Mouse (Mus musculus) CH12.LX (cell line): ENCODE data around the gene Zfhx3. TPM values are rescaled to one million over a fixed set of nuclear protein-coding genes. Genes with fewer than 3 reads are reported as not detected.

Experiments
- DNase-seq: peaks from one replicate; pipeline ENCODE4 v3.0.0-alpha.2; 2013; ENCODE audit errors: extremely low read depth
- H3K27ac ChIP-seq: 2 replicates; pipeline ENCODE4 v1.5.1; 2012; ENCODE audit warnings: low read depth, mild to moderate bottlenecking, control low read depth, moderate library complexity; ENCODE audit not compliant: insufficient read depth
- H3K27me3 ChIP-seq: replicated peaks from 2 replicates; pipeline ENCODE3; 2012; ENCODE audit warnings: inconsistent platforms
- H3K36me3 ChIP-seq, 2 experiments: replicated peaks in 1 of 2; 2 replicates each; pipeline versions ENCODE3 to v1.6.1; 2012; ENCODE audit warnings: inconsistent platforms in 1 of 2, low read length in 1 of 2, mild to moderate bottlenecking in 1 of 2, mixed read lengths in 1 of 2, moderate library complexity in 1 of 2; ENCODE audit not compliant: control insufficient read depth in 1 of 2, insufficient read depth in 1 of 2
- H3K4me1 ChIP-seq, 2 experiments: 2 replicates each; pipeline ENCODE4 v1.6.1; 2012; ENCODE audit warnings: inconsistent platforms in 1 of 2, moderate library complexity in 1 of 2; ENCODE audit not compliant: insufficient read depth in 2 of 2, control insufficient read depth in 1 of 2
- H3K4me2 ChIP-seq: 2 replicates; pipeline ENCODE4 v1.6.1; 2012; ENCODE audit warnings: low read depth, mild to moderate bottlenecking, control low read depth; ENCODE audit not compliant: poor library complexity, insufficient read depth, severe bottlenecking
- H3K4me3 ChIP-seq, 3 experiments: fragments of 150-350 bp in 1 of 3; sonication (generic) in 1 of 3; replicated peaks in 1 of 3; 2 replicates each; pipeline versions ENCODE3 to v1.5.1; 2011 to 2012; ENCODE audit warnings: low read depth in 2 of 3, low read length in 2 of 3, mild to moderate bottlenecking in 2 of 3, moderate library complexity in 2 of 3, control low read depth in 1 of 3, improper control_type of control experiment in 1 of 3, inconsistent platforms in 1 of 3, mixed read lengths in 1 of 3; ENCODE audit not compliant: poor library complexity in 1 of 3
- H3K79me2 ChIP-seq: replicated peaks from 2 replicates; pipeline ENCODE4 v1.6.1; 2012; ENCODE audit warnings: mild to moderate bottlenecking, moderate library complexity; ENCODE audit not compliant: control insufficient read depth, poor library complexity, insufficient read depth, severe bottlenecking; ENCODE audit errors: extremely low read depth
- H3K9ac ChIP-seq: 2 replicates; pipeline ENCODE4 v1.6.1; 2012; ENCODE audit warnings: low read depth, mild to moderate bottlenecking, control low read depth, moderate library complexity; ENCODE audit not compliant: insufficient read depth
- H3K9me3 ChIP-seq: replicated peaks from 2 replicates; pipeline ENCODE3; 2012; ENCODE audit warnings: low read length, inconsistent platforms, mixed read lengths
- CHD1 ChIP-seq: IDR thresholded peaks from 2 replicates; pipeline ENCODE4 v1.6.1; 2012; ENCODE audit warnings: low read depth, low read length, improper control_type of control experiment, inconsistent platforms
- CTCF ChIP-seq, 2 experiments: IDR thresholded peaks in 1 of 2; conservative IDR thresholded peaks in 1 of 2; 2 replicates each; pipeline ENCODE4 v1.5.1; 2011 to 2012; ENCODE audit warnings: low read depth in 2 of 2, low read length in 2 of 2, improper control_type of control experiment in 1 of 2, inconsistent platforms in 1 of 2, mild to moderate bottlenecking in 1 of 2, moderate library complexity in 1 of 2
- ELF1 ChIP-seq: IDR thresholded peaks from 2 replicates; pipeline ENCODE4 v1.6.1; 2014; ENCODE audit warnings: low read depth, mild to moderate bottlenecking, inconsistent platforms, low read length, improper control_type of control experiment
- EP300 ChIP-seq: IDR thresholded peaks from 2 replicates; pipeline ENCODE4 v1.6.1; 2011; ENCODE audit warnings: low read length, improper control_type of control experiment
- GABPA ChIP-seq: IDR thresholded peaks from 2 replicates; pipeline ENCODE4 v1.6.1; 2012; ENCODE audit warnings: low read depth, low read length, improper control_type of control experiment, inconsistent platforms; ENCODE audit not compliant: insufficient replicate concordance
- JUND ChIP-seq: conservative IDR thresholded peaks from 2 replicates; pipeline ENCODE4 v1.6.1; 2011; ENCODE audit warnings: low read depth, low read length, improper control_type of control experiment
- KAT2A ChIP-seq: IDR thresholded peaks from 2 replicates; pipeline ENCODE4 v1.6.1; 2012; ENCODE audit warnings: low read length, improper control_type of control experiment, inconsistent platforms; ENCODE audit not compliant: insufficient replicate concordance
- MAFK ChIP-seq: IDR thresholded peaks from 2 replicates; pipeline ENCODE4 v1.6.1; 2011; ENCODE audit warnings: low read length, improper control_type of control experiment; ENCODE audit not compliant: insufficient replicate concordance
- MAX ChIP-seq: IDR thresholded peaks from 2 replicates; pipeline ENCODE4 v1.6.1; 2011; ENCODE audit warnings: low read length, improper control_type of control experiment
- MEF2A ChIP-seq: IDR thresholded peaks from 2 replicates; pipeline ENCODE4 v1.6.1; 2014; ENCODE audit warnings: low read depth, mild to moderate bottlenecking, inconsistent platforms, low read length, improper control_type of control experiment, borderline replicate concordance
- MXI1 ChIP-seq: IDR thresholded peaks from 2 replicates; pipeline ENCODE4 v1.6.1; 2011; ENCODE audit warnings: mild to moderate bottlenecking, low read depth, low read length, improper control_type of control experiment
- MYC ChIP-seq: IDR thresholded peaks from 2 replicates; pipeline ENCODE4 v1.6.1; 2011; ENCODE audit warnings: low read depth, mild to moderate bottlenecking, improper control_type of control experiment, low read length
- NRF1 ChIP-seq: IDR thresholded peaks from 2 replicates; pipeline ENCODE4 v1.6.1; 2014; ENCODE audit warnings: low read depth, mild to moderate bottlenecking, inconsistent platforms, low read length, improper control_type of control experiment, moderate library complexity
- RCOR1 ChIP-seq: conservative IDR thresholded peaks from 2 replicates; pipeline ENCODE4 v1.6.1; 2012; ENCODE audit warnings: low read depth, mild to moderate bottlenecking, inconsistent platforms, low read length, improper control_type of control experiment
- TBP ChIP-seq: conservative IDR thresholded peaks from 2 replicates; pipeline ENCODE4 v1.6.1; 2011; ENCODE audit warnings: low read depth, low read length, improper control_type of control experiment
- TCF12 ChIP-seq: IDR thresholded peaks from 2 replicates; pipeline ENCODE4 v1.6.1; 2014; ENCODE audit warnings: low read depth, mild to moderate bottlenecking, inconsistent platforms, low read length, improper control_type of control experiment
- USF2 ChIP-seq: conservative IDR thresholded peaks from 2 replicates; pipeline ENCODE4 v1.6.1; 2011; ENCODE audit warnings: low read depth, low read length, improper control_type of control experiment
- ZC3H11A ChIP-seq: IDR thresholded peaks from 2 replicates; pipeline ENCODE4 v1.6.1; 2012; ENCODE audit warnings: low read depth, mild to moderate bottlenecking, inconsistent platforms, low read length, improper control_type of control experiment
- ZKSCAN1 ChIP-seq: IDR thresholded peaks from 2 replicates; pipeline ENCODE4 v1.6.1; 2012; ENCODE audit warnings: low read depth, inconsistent platforms, low read length, improper control_type of control experiment, borderline replicate concordance
- ZMIZ1 ChIP-seq: IDR thresholded peaks from 2 replicates; pipeline ENCODE4 v1.6.1; 2012; ENCODE audit warnings: low read depth, mild to moderate bottlenecking, inconsistent platforms, low read length, improper control_type of control experiment
- ZNF384 ChIP-seq: IDR thresholded peaks from 2 replicates; pipeline ENCODE4 v1.6.1; 2012; ENCODE audit warnings: low read depth, low read length, improper control_type of control experiment, inconsistent platforms
- dilution Hi-C: fragments of 300-500 bp; cut with MboI; formaldehyde crosslinking; loops from 2 replicates; pipeline ENCODE4 v1.14.3; 2020; ENCODE audit warnings: low sequenced_read_pairs; ENCODE audit not compliant: extremely low pct_unique_long_range_greater_than_20kb, extremely low pct_ligation_motif_present
- in situ Hi-C: fragments of 300-500 bp; cut with MboI; formaldehyde crosslinking; loops from 3 replicates; pipeline ENCODE4 v1.14.3; 2019; ENCODE audit warnings: low sequenced_read_pairs, low pct_ligation_motif_present, low pct_unique_long_range_greater_than_20kb, mixed read lengths
- polyA plus RNA-seq: library from polyadenylated mRNA; unstranded; fragments of >175 nt; gene quantifications from 2 replicates; pipeline ENCODE4 v1.2.1, GENCODE M21; 2012; ENCODE audit warnings: low read depth; ENCODE audit not compliant: insufficient read length
- total RNA-seq, 2 experiments: library from RNA; depleted of rRNA; stranded (reverse); fragments of 300-350 nt in 1 of 2; fragments of >200 nt in 1 of 2; gene quantifications; 2 replicates each; pipeline ENCODE4 v1.2.3; 2012 to 2014

Gene Zfhx3
- total and polyA plus RNA-seq, 3 experiments, result 0.05 to 0.76 (median 0.68) TPM

- Histone ChIP-seq H3K27ac (no peak overlapping the region), H3K4me2 (no peak overlapping the region), H3K36me3 (no peaks in the 10 kb centered on the region), H3K9me3 (no peaks in the 10 kb centered on the region), H3K9ac (no peak overlapping the region)
- no peak for DNase-seq
- TF ChIP-seq MEF2A (no peak), MAX (no peak), TCF12 (no peak), JUND (no peak), ELF1 (no peak), ZNF384 (no peak), MAFK (no peak), MYC (no peak), ZMIZ1 (no peak), MXI1 (no peak), ZC3H11A (no peak), KAT2A (no peak), ZKSCAN1 (no peak), CHD1 (no peak), CTCF (conservative IDR thresholded peaks at IDR 0.05 in 1 of 2, IDR thresholded peaks at IDR 0.05 in 1 of 2; ENCODE audit: low read depth in 2 of 2, low read length in 2 of 2) (no peak), USF2 (no peak), TBP (no peak), EP300 (no peak), RCOR1 (no peak)
- TF ChIP-seq, all 38 proteins: peak for 0
- in situ Hi-C loops, result no loop called here
- no peaks in the 10 kb centered on the region for H3K4me1 ChIP-seq
- H3K79me2 ChIP-seq, result no peaks in the 10 kb centered on the region
- H3K27me3 ChIP-seq, result no peaks in the 10 kb centered on the region
- dilution Hi-C loops, result no loop called here
- H3K4me3 ChIP-seq, result no peak overlapping the region
Observed at GRCm38 (mm10) chr8:108434510-108434909, 492.1 kb downstream of the Zfhx3 start.

- DNase-seq, result no peak
- no peak for TF ChIP-seq KAT2A
- TF ChIP-seq ZMIZ1, result no peak
- no peak for TF ChIP-seq RCOR1
- TF ChIP-seq ZKSCAN1, result no peak
- TF ChIP-seq ZC3H11A, result no peak
- no peak for TF ChIP-seq MAFK
- TF ChIP-seq NRF1, result no peak
- no peak for TF ChIP-seq GABPA
- Histone ChIP-seq H3K36me3 (no peaks in the 10 kb centered on the region), H3K9ac (no peak overlapping the region), H3K4me2 (no peak overlapping the region), H3K27me3 (no peaks in the 10 kb centered on the region), H3K79me2 (no peaks in the 10 kb centered on the region), H3K27ac (no peak overlapping the region), H3K4me1 (no peaks in the 10 kb centered on the region), H3K4me3 (no peak overlapping the region), H3K9me3 (no peaks in the 10 kb centered on the region)
- in situ Hi-C loops, result no loop called here
- dilution Hi-C loops, result no loop called here
Observed at GRCm38 (mm10) chr8:108436336-108436735, 493.9 kb downstream of the Zfhx3 start.
